Mouse (Mus musculus): Measurements from ENCODE around the gene Olfr1373. TPM values are rescaled to one million over a fixed set of nuclear protein-coding genes. Genes with fewer than 3 reads are reported as not detected.
A peak's percentile ranks its signal among the peaks of the same experiment; 100 is the strongest.

The Olfr1373 gene
- total and polyA plus RNA-seq, 3 experiments: not detected

DNA sequence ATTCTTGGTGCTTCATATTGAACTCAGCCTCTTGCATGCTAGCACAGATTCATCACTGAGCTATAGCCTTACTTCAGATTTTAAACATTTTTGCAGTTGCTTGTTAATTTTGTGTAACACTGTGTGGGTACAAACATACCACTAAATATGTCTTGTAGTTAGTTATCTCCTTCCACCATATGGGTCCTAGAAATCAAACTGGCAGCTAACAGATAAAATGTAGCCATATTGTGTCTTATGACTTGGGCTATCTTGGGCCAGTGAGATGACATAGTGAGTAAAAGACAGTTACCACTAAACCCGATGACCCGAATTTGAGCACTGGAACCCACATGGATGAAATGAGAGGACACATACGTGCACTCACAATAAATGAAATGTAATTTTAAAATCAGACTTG is 29.8 kb downstream of the Olfr1373 start:
- no peaks in the 10 kb centered on the region for H3K9me3 ChIP-seq (replicated peaks; ENCODE audit: insufficient read depth, low read length)
- H3K36me3 ChIP-seq (ENCODE audit: control insufficient read depth in 1 of 2, insufficient read depth in 2 of 2, low read length in 2 of 2): peaks cover 25 to 55% of the 10 kb centered on the region in 2 experiments
- H3K79me2 ChIP-seq (ENCODE audit: control insufficient read depth, insufficient read depth, low read length, poor library complexity): peaks cover 34% of the 10 kb centered on the region
- H3K27me3 ChIP-seq (ENCODE audit: control insufficient read depth in 1 of 2, insufficient read depth in 2 of 2, low read length in 2 of 2): no peaks in the 10 kb centered on the region
- DNase-seq (ENCODE audit: low read depth, low spot score): peak; percentile 68
- TF ChIP-seq GATA1 (IDR thresholded peaks at IDR 0.05; ENCODE audit: low read depth, low read length): peak; percentile 80
- no peak for TF ChIP-seq CTCF (IDR thresholded peaks at IDR 0.05 in 2 of 3, conservative IDR thresholded peaks at IDR 0.05 in 1 of 3; ENCODE audit: control insufficient read depth in 1 of 3, insufficient read depth in 1 of 3, low read depth in 2 of 3, low read length in 3 of 3, poor library complexity in 1 of 3, severe bottlenecking in 1 of 3)
- peak; percentile 96 for TF ChIP-seq RCOR1 (IDR thresholded peaks at IDR 0.05; ENCODE audit: low read depth, low read length)
- TF ChIP-seq MYC (IDR thresholded peaks at IDR 0.05; ENCODE audit: low read depth, low read length): no peak
- no peak for TF ChIP-seq TBP (IDR thresholded peaks at IDR 0.05; ENCODE audit: low read depth, low read length)
- no peak for TF ChIP-seq BHLHE40 (IDR thresholded peaks at IDR 0.05; ENCODE audit: borderline replicate concordance, low read depth, low read length)
- no peak for TF ChIP-seq POLR2A (IDR thresholded peaks at IDR 0.05; ENCODE audit: control insufficient read depth in 1 of 2, insufficient read depth in 1 of 2, low read depth in 1 of 2, low read length in 2 of 2, poor library complexity in 1 of 2)
- peak; percentile 95 for TF ChIP-seq TCF12 (IDR thresholded peaks at IDR 0.05; ENCODE audit: low read depth, low read length)
- peak; percentile 85 to 93 for TF ChIP-seq EP300 (IDR thresholded peaks at IDR 0.05; ENCODE audit: low read depth in 1 of 2, low read length in 2 of 2)
- no peak for TF ChIP-seq KAT2A (conservative IDR thresholded peaks at IDR 0.05; ENCODE audit: low read depth, low read length)
- peak; percentile 64; the same call in 1 of the 2 replicates for TF ChIP-seq MYB (IDR thresholded peaks at IDR 0.05; ENCODE audit: low read depth, low read length)
- no peak for TF ChIP-seq HCFC1 (IDR thresholded peaks at IDR 0.05; ENCODE audit: low read depth, low read length)
- no peak for TF ChIP-seq UBTF (IDR thresholded peaks at IDR 0.05; ENCODE audit: borderline replicate concordance, insufficient read depth, low read depth, low read length)
- TF ChIP-seq GABPA (IDR thresholded peaks at IDR 0.05; ENCODE audit: low read depth, low read length): no peak
- TF ChIP-seq NELFE (IDR thresholded peaks at IDR 0.05; ENCODE audit: low read depth, low read length): no peak
- no peak for TF ChIP-seq USF1 (IDR thresholded peaks at IDR 0.05; ENCODE audit: low read depth, low read length)
- TF ChIP-seq JUND (IDR thresholded peaks at IDR 0.05; ENCODE audit: low read depth, low read length): no peak
- TF ChIP-seq POLR2AphosphoS5 (IDR thresholded peaks at IDR 0.05; ENCODE audit: borderline replicate concordance, low read depth, low read length): no peak
- TF ChIP-seq MXI1 (IDR thresholded peaks at IDR 0.05; ENCODE audit: low read depth, low read length): peak; percentile 63; the same call in 1 of the 2 replicates
- no peak for TF ChIP-seq ZMIZ1 (IDR thresholded peaks at IDR 0.05; ENCODE audit: low read depth, low read length)
- TF ChIP-seq USF2 (IDR thresholded peaks at IDR 0.05; ENCODE audit: borderline replicate concordance in 1 of 2, insufficient read depth in 1 of 2, low read depth in 1 of 2, low read length in 2 of 2): no peak
- TF ChIP-seq MAZ (IDR thresholded peaks at IDR 0.05; ENCODE audit: low read depth, low read length): no peak
- TF ChIP-seq TAL1 (IDR thresholded peaks at IDR 0.05; ENCODE audit: low read length): peak; percentile 71
- TF ChIP-seq MAX (IDR thresholded peaks at IDR 0.05; ENCODE audit: low read length): no peak
- peak; percentile 89 for TF ChIP-seq ETS1 (IDR thresholded peaks at IDR 0.05; ENCODE audit: low read depth, low read length)
- TF ChIP-seq ZNF384 (IDR thresholded peaks at IDR 0.05; ENCODE audit: low read depth, low read length): no peak
- peak; percentile 50; the same call in 1 of the 2 replicates for TF ChIP-seq MEF2A (IDR thresholded peaks at IDR 0.05; ENCODE audit: extremely low read depth, insufficient replicate concordance, low read depth, low read length, poor library complexity, severe bottlenecking)
- peak; percentile 66 for TF ChIP-seq SIN3A (IDR thresholded peaks at IDR 0.05; ENCODE audit: low read length)
- TF ChIP-seq CHD1 (IDR thresholded peaks at IDR 0.05; ENCODE audit: low read depth, low read length): no peak
- no peak for TF ChIP-seq SMC3 (IDR thresholded peaks at IDR 0.05; ENCODE audit: low read depth, low read length)
- no peak for TF ChIP-seq ZC3H11A (IDR thresholded peaks at IDR 0.05; ENCODE audit: low read depth, low read length)
- TF ChIP-seq RAD21 (IDR thresholded peaks at IDR 0.05; ENCODE audit: low read depth, low read length): no peak
- peak; percentile 46; the same call in 1 of the 2 replicates for TF ChIP-seq POLR2AphosphoS2 (IDR thresholded peaks at IDR 0.05; ENCODE audit: low read length)
- TF ChIP-seq ELF1 (IDR thresholded peaks at IDR 0.05; ENCODE audit: low read depth, low read length): no peak
- no peak for TF ChIP-seq NRF1 (IDR thresholded peaks at IDR 0.05; ENCODE audit: insufficient read depth, low read depth, low read length, poor library complexity, severe bottlenecking)
- TF ChIP-seq CHD2 (IDR thresholded peaks at IDR 0.05; ENCODE audit: low read length): no peak
- TF ChIP-seq E2F4 (IDR thresholded peaks at IDR 0.05; ENCODE audit: borderline replicate concordance, low read depth, low read length): no peak
- TF ChIP-seq MAFK (IDR thresholded peaks at IDR 0.05; ENCODE audit: borderline replicate concordance, low read depth, low read length): no peak
- H3K4me1 ChIP-seq (ENCODE audit: control insufficient read depth in 1 of 2, insufficient read depth in 2 of 2, low read length in 2 of 2): peaks cover 6 to 15% of the 10 kb centered on the region in 2 experiments; a peak in 3 of 4 replicates
- 0 out of 2 replicates have a peak overlapping the region, but pooled peaks have one; percentile 5 for H3K27ac ChIP-seq (ENCODE audit: control insufficient read depth, low read depth, low read length)
- no peak overlapping the region for H3K4me3 ChIP-seq (ENCODE audit: control insufficient read depth in 1 of 2, insufficient read depth in 1 of 2, low read depth in 2 of 2, low read length in 2 of 2)
- no peak overlapping the region for H3K9ac ChIP-seq (ENCODE audit: control insufficient read depth, low read depth, low read length, poor library complexity, severe bottlenecking)

Data from MEL (cell line).